Mouse (Mus musculus) adrenal gland, adult 18-20 months (tissue): ENCODE measurements around the gene Olfr1272. TPM values are rescaled to one million over a fixed set of nuclear protein-coding genes. Genes with fewer than 3 reads are reported as not detected.
"Not testable (repeated sequence)": the region's sequence is repeated elsewhere in the genome, so short reads cannot be mapped to it uniquely, and the experiment has no call there.

ENCODE experiments used
- DNase-seq, 2 experiments: peaks; one replicate each; pipeline ENCODE4 v3.0.0; 2021 to 2022; ENCODE audit warnings: low spot score in 2 of 2
- long read RNA-seq, 2 experiments: library from polyadenylated mRNA; stranded (forward); transcript quantifications; one replicate each; pipeline ENCODE4 v2.0.0; 2021
- total RNA-seq, 2 experiments: library from RNA; stranded (reverse); gene quantifications; 1 replicate in 1 of 2; 2 replicates in 1 of 2; pipeline ENCODE4 v1.2.3; 2021

The Olfr1272 gene
- not detected for total RNA-seq
- long read RNA-seq, experiment 1 = 0 reads
- long read RNA-seq, experiment 2 = 0 reads

DNA sequence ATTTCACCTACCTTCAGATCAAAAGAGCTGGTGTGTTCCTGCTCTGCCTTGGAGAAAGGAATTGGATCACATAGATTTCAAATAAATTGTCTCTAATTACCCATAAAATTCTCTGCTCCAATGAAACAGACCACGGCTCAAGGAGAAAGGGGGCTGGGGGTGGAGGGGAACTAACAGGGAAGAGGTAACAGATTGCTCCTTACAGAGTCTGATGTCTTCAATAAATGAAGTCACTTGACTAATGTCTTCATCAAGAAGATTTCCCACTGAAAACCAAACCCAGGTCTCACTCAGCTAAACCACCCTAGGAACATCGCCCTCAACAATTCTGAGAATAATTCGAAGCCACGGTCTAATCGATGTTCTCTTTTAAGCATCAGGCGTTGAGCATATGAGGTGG is at the start of gene Olfr1272:
Gene Olfr1272, minus strand, starts transcription at position 101 of the 400 bp plus-strand sequence.
- no peak for DNase-seq

DNA sequence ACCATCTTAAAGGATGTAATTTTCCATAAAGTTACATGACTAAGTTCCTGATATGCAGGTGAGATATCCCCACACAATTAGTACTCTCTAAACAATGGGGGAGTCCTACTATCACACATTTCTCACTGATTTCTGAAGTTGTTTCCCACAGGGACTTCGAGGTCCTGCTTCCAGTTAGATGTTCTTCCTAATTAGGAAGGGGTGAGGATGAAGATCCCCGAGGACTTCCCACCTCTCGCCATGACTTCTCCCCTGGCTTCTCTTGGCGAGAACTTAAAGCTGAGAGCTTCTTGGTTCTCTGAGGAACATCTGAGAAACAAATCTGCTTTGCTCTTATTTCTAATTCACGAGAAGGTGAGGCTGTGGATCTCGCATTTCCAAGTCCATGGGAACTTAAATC is 29.3 kb upstream of the Olfr1272 start, which contains the start of gene Gm13769:
Gene Gm13769, plus strand, starts transcription at position 301 of the 400 bp plus-strand sequence.
- not testable (repeated sequence) for DNase-seq

- DNase-seq = no peak
Measured at GRCm38 (mm10) chr2:90270932-90271331, 21.7 kb downstream of the Olfr1272 start, which contains the start of gene Olfr1271. Gene Olfr1271 (minus strand): TSS chr2:90271032.

- DNase-seq = no peak
Measured at GRCm38 (mm10) chr2:90257492-90257891, 35.1 kb downstream of the Olfr1272 start, which contains the start of gene Olfr142. Gene Olfr142 (minus strand): TSS chr2:90257592.

Other genes with a start within 250 kb of the Olfr1272 start
- gene Olfr140, start 229.2 kb downstream of the Olfr1272 start, total RNA-seq = not detected
- gene Olfr1269, start 171.4 kb downstream of the Olfr1272 start, total RNA-seq = not detected
- not detected for gene Olfr32, start 150.5 kb downstream of the Olfr1272 start, total RNA-seq
- gene Olfr1270, start 139.8 kb downstream of the Olfr1272 start, total RNA-seq = not detected
- gene Olfr1506, start 68.3 kb downstream of the Olfr1272 start, total RNA-seq = under 1 TPM in 1 of 2 experiments, not detected in 1; 0.13 TPM
- not detected for gene Olfr142, start 35.2 kb downstream of the Olfr1272 start, total RNA-seq
- gene Olfr1271, start 21.8 kb downstream of the Olfr1272 start, total RNA-seq = not detected
- gene Gm13769, start 29.4 kb upstream of the Olfr1272 start, total RNA-seq = not detected
- gene Olfr1274-ps, start 105.8 kb upstream of the Olfr1272 start, total RNA-seq = not detected